Mouse (Mus musculus) hindbrain, embryonic 14.5 days (tissue): ENCODE results near the gene Ttc32. TPM values are rescaled to one million over a fixed set of nuclear protein-coding genes. Genes with fewer than 3 reads are reported as not detected.
A peak's percentile ranks its signal among the peaks of the same experiment; 100 is the strongest.

Source experiments
- ATAC-seq: fragments of 200-750 bp; cut with Nextera tagmentation; 2 replicates; pipeline ENCODE4 v1.8.0; 2017; ENCODE audit warnings: moderate number of reproducible peaks, mild to moderate bottlenecking, moderate TSS enrichment, moderate library complexity; ENCODE audit not compliant: low FRiP score
- DNase-seq: peaks from one replicate; pipeline ENCODE4 v3.0.0-alpha.2; 2015; ENCODE audit warnings: low spot score
- H3K27ac ChIP-seq: fragments of 300-500 bp; sonication (generic); 2 replicates; pipeline ENCODE4 v1.5.1; 2014; ENCODE audit warnings: mild to moderate bottlenecking, moderate library complexity
- H3K27me3 ChIP-seq: fragments of 300-500 bp; sonication (generic); 2 replicates; pipeline ENCODE4 v1.6.1; 2014; ENCODE audit warnings: mild to moderate bottlenecking, low read length, mixed read lengths; ENCODE audit not compliant: control insufficient read depth, insufficient read depth
- H3K36me3 ChIP-seq: fragments of 300-500 bp; sonication (generic); replicated peaks from 2 replicates; pipeline ENCODE4 v1.6.1; 2014; ENCODE audit not compliant: control insufficient read depth, insufficient read depth
- H3K4me1 ChIP-seq: fragments of 300-500 bp; sonication (generic); replicated peaks from 2 replicates; pipeline ENCODE4 v1.6.1; 2014; ENCODE audit warnings: antibody characterized with exemption, low read length, mixed read lengths; ENCODE audit not compliant: control insufficient read depth, insufficient read depth
- H3K4me2 ChIP-seq: fragments of 300-500 bp; sonication (generic); replicated peaks from 2 replicates; pipeline ENCODE4 v1.6.1; 2014; ENCODE audit warnings: mild to moderate bottlenecking, moderate library complexity
- H3K4me3 ChIP-seq: fragments of 300-500 bp; sonication (generic); replicated peaks from 2 replicates; pipeline ENCODE4 v1.5.1; 2014; ENCODE audit warnings: mild to moderate bottlenecking, low read length
- H3K9ac ChIP-seq: fragments of 300-500 bp; sonication (generic); 2 replicates; pipeline ENCODE4 v1.6.1; 2014
- H3K9me3 ChIP-seq: fragments of 300-500 bp; sonication (generic); 2 replicates; pipeline ENCODE4 v1.6.1; 2016; ENCODE audit warnings: low read length; ENCODE audit not compliant: control insufficient read depth
- WGBS: fragments of 180-500 bp; shearing (Covaris S2); extraction: QIAGEN DNeasy Blood & Tissue Kit; methylation state at CpG from one replicate; pipeline ENCODE4 v1.1.7; 2014; 5-methylcytosine and 5-hydroxymethylcytosine counted together
- polyA plus RNA-seq: library from polyadenylated mRNA; unstranded; fragments of >200 nt; fragmentation: Nextera tagmentation; extraction: Ambion mirVana; gene quantifications from 2 replicates; pipeline ENCODE4 v1.2.1, GENCODE M21; 2014

Ttc32 gene
- polyA plus RNA-seq, 1 experiment from 2014 or later: 8.2 TPM

DNA sequence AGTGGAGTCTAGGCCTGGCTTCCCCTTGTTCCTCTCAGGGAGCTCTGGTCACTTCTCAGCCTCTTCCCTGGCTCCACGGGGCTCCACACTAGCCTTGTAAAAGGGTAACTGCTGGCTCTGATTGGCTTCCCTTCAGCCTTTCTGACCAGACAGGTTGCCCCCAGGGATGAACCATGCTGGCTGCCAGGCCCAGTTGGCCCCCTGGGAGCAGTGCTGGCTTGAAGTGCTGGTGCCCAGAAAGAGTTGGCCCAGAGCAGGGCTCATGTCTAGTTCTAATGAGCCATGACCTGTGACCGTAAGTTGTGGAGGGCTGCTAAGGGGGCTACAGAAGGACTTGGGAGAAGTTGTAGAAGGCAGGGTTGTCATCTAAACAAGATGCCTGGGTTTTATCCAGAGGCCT lies 24.2 kb downstream of the Ttc32 start:
- H3K27me3 ChIP-seq: no peaks in the 10 kb centered on the region
- H3K4me2 ChIP-seq: no peak overlapping the region
- H3K36me3 ChIP-seq: no peaks in the 10 kb centered on the region
- no peak for ATAC-seq
- H3K9ac ChIP-seq: no peak overlapping the region
- no peak overlapping the region for H3K27ac ChIP-seq
- H3K4me3 ChIP-seq: no peak overlapping the region
- no peak for DNase-seq
- H3K9me3 ChIP-seq: no peaks in the 10 kb centered on the region
- no peaks in the 10 kb centered on the region for H3K4me1 ChIP-seq
- WGBS: 64% methylated on average over 2 of the region's 2 CpGs

DNA sequence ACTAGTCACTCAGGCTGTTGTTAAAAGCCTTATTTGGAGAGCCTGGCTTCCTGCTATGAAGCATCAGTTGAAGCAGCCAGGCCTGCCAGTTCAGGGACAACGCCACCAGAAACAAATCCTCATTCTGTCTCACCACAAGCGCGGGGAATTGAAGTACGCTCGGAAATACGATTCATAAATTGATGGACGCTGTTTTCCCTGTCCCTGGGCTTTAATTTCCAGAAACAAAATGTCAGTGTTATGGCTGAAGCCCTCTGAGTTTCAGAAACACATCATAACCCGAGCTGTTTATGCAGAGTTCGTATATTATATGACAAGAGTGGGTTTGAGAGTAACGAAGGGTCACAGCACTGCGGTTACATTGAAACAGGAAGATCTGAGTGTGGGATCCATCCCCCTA lies 25.5 kb downstream of the Ttc32 start:
- Histone ChIP-seq H3K4me3 (no peak overlapping the region), H3K4me2 (no peak overlapping the region), H3K4me1 (no peaks in the 10 kb centered on the region), H3K9me3 (no peaks in the 10 kb centered on the region), H3K36me3 (no peaks in the 10 kb centered on the region), H3K27me3 (no peaks in the 10 kb centered on the region), H3K9ac (no peak overlapping the region), H3K27ac (no peak overlapping the region)
- 78% methylated on average over 11 of the region's 11 CpGs for WGBS
- ATAC-seq: no peak
- DNase-seq: no peak

DNA sequence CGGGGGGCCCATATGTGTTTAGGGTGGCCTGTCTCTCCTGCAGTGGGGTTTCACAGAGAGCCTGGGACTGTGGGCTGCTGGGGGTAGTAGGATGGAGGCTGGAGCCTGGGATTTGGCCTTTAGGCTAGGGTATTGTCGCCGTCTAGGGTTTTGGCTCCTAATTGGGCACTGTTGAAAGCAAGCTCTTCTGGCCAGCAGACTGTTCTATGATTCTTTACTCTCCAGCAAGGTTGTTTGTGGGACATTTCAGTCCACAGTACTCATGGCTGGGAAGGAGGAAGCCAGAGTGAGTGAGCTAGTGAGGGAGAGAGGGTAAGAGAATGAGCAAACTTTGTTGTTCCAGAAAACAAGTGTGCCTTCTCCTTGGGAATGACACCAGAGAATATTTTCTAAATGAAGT lies 29.7 kb downstream of the Ttc32 start:
- Histone ChIP-seq H3K9me3 (no peaks in the 10 kb centered on the region), H3K27me3 (no peaks in the 10 kb centered on the region), H3K4me3 (no peak overlapping the region), H3K36me3 (no peaks in the 10 kb centered on the region), H3K4me2 (no peak overlapping the region), H3K4me1 (no peaks in the 10 kb centered on the region), H3K27ac (no peak overlapping the region), H3K9ac (no peak overlapping the region)
- ATAC-seq: no peak
- no peak for DNase-seq
- WGBS: 87% methylated on average over 3 of the region's 3 CpGs

- H3K27me3 ChIP-seq: no peaks in the 10 kb centered on the region
- DNase-seq: no peak
- H3K9ac ChIP-seq: no peak overlapping the region
- no peak overlapping the region for H3K27ac ChIP-seq
- no peaks in the 10 kb centered on the region for H3K36me3 ChIP-seq
- no peaks in the 10 kb centered on the region for H3K9me3 ChIP-seq
- no peaks in the 10 kb centered on the region for H3K4me1 ChIP-seq
- ATAC-seq: no peak
- no peak overlapping the region for H3K4me2 ChIP-seq
- H3K4me3 ChIP-seq: no peak overlapping the region
- WGBS: 95% methylated on average over 9 of the region's 9 CpGs
These were observed 30.2 kb downstream of the Ttc32 start for GRCm38 (mm10) chr12:9059965-9060364.

- no peak overlapping the region for H3K4me2 ChIP-seq
- H3K9me3 ChIP-seq: 0 out of 2 replicates have a peak, but pooled peaks cover 3% of the 10 kb centered on the region
- no peaks in the 10 kb centered on the region for H3K36me3 ChIP-seq
- no peak for DNase-seq
- H3K27me3 ChIP-seq: no peaks in the 10 kb centered on the region
- no peak overlapping the region for H3K27ac ChIP-seq
- no peak for ATAC-seq
- no peak overlapping the region for H3K4me3 ChIP-seq
- H3K9ac ChIP-seq: no peak overlapping the region
- WGBS: 74% methylated on average over 6 of the region's 6 CpGs
- no peaks in the 10 kb centered on the region for H3K4me1 ChIP-seq
These were observed 33.8 kb downstream of the Ttc32 start for GRCm38 (mm10) chr12:9063611-9064010.

GRCm38 (mm10) chr12:9071058-9071457 lies 41.3 kb downstream of the Ttc32 start:
- ATAC-seq (peak; percentile 56; the same call in 1 of the 2 replicates), DNase-seq (no peak)
- Histone ChIP-seq H3K4me3 (no peak overlapping the region), H3K36me3 (no peaks in the 10 kb centered on the region), H3K27me3 (no peaks in the 10 kb centered on the region), H3K9ac (no peak overlapping the region), H3K4me2 (no peak overlapping the region), H3K4me1 (no peaks in the 10 kb centered on the region), H3K27ac (no peak overlapping the region), H3K9me3 (0 out of 2 replicates have a peak, but pooled peaks cover 4% of the 10 kb centered on the region)
- WGBS: 95% methylated on average over 1 of the region's 1 CpGs

- ATAC-seq: peak; percentile 78; the same call in 1 of the 2 replicates
- Histone ChIP-seq H3K4me3 (no peak overlapping the region), H3K36me3 (no peaks in the 10 kb centered on the region), H3K4me2 (no peak overlapping the region), H3K9me3 (0 out of 2 replicates have a peak, but pooled peaks cover 4% of the 10 kb centered on the region), H3K9ac (no peak overlapping the region), H3K27me3 (no peaks in the 10 kb centered on the region), H3K4me1 (no peaks in the 10 kb centered on the region), H3K27ac (no peak overlapping the region)
- WGBS: 29% methylated on average over 4 of the region's 4 CpGs
- DNase-seq: peak; percentile 47
These were observed 41.7 kb downstream of the Ttc32 start for GRCm38 (mm10) chr12:9071493-9071892.

DNA sequence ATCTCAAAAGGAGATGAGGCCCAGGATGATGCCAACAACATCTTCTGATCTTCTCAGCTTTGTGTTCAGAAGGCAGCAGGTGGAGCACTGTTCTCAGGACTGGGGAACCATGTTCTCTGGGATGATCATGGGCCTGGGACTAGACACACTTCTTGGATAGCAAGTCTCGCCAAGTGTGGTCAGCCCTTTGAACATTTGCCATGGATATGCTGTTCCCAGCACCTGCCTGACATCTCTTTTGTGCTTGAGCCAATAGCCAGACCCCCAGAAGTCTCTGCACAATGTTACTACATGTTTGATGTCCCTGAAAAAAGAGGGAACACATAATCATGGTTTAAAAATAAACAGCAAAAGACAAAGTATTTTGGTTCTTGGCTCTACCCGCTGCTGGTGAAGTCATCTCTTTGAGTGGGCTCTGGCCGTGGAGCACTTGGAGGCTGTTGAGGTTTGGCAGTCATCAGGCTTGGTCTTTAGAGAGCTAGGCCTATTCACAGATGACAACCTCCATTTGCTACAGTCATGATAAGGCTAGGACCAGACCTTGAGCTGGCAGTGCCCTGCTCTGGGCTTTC lies 47.8 kb downstream of the Ttc32 start:
- Histone ChIP-seq H3K9ac (no peak overlapping the region), H3K27ac (no peak overlapping the region), H3K4me1 (no peaks in the 10 kb centered on the region), H3K27me3 (no peaks in the 10 kb centered on the region), H3K4me3 (no peak overlapping the region), H3K36me3 (no peaks in the 10 kb centered on the region), H3K4me2 (no peak overlapping the region), H3K9me3 (no peaks in the 10 kb centered on the region)
- 95% methylated on average over 3 of the region's 3 CpGs for WGBS
- ATAC-seq (no peak), DNase-seq (no peak)

- ATAC-seq: no peak
These were observed 60.4 kb downstream of the Ttc32 start for GRCm38 (mm10) chr12:9090226-9090625.

More at GRCm38 (mm10) chr12:9090226-9090625, 60.4 kb downstream of the Ttc32 start:
- Histone ChIP-seq H3K9me3 (no peaks in the 10 kb centered on the region), H3K36me3 (no peaks in the 10 kb centered on the region), H3K27me3 (no peaks in the 10 kb centered on the region), H3K4me2 (no peak overlapping the region), H3K4me3 (no peak overlapping the region), H3K27ac (no peak overlapping the region), H3K4me1 (no peaks in the 10 kb centered on the region), H3K9ac (no peak overlapping the region)
- 85% methylated on average over 7 of the region's 7 CpGs for WGBS
- DNase-seq: no peak
